Comparison of ENCODE assay signal across 15 mouse cellular contexts in genomic region chr5:91494456-91494855, GRCm38 (mm10). TPM values are rescaled to one million over a fixed set of nuclear protein-coding genes. Genes with fewer than 3 reads are reported as not detected.
"Had no signal": no experiment of that assay in that cellular context is flagged by ENCODE, and none has a peak within 500 bp of the region (broad histone marks: within the 10 kb centered on the region; RNA-seq: fewer than 3 reads in every experiment).

No protein-coding gene starts in this region.

- DNase-seq: kidney, adult 2 months; kidney, postnatal 10 days; kidney, postnatal 4 days; lung, adult 2 months; lung, postnatal 14 days; thymus, postnatal 4 days had no signal

- H3K4me1 ChIP-seq: limb, embryonic 13.5 days; liver, embryonic 15.5 days; midbrain, embryonic 15.5 days had no signal

- H3K27ac ChIP-seq: layer of hippocampus, adult 2 months; limb, embryonic 13.5 days; liver, embryonic 15.5 days; macrophage; midbrain, embryonic 15.5 days; stomach, postnatal 0 days had no signal

- H3K9me3 ChIP-seq: limb, embryonic 13.5 days; liver, embryonic 15.5 days; midbrain, embryonic 15.5 days had no signal

- H3K4me3 ChIP-seq: layer of hippocampus, adult 2 months; limb, embryonic 13.5 days; liver, embryonic 15.5 days; megakaryocyte, embryonic 14.5 days; midbrain, embryonic 15.5 days had no signal

- H3K4me2 ChIP-seq: limb, embryonic 13.5 days; liver, embryonic 11.5 days; liver, embryonic 15.5 days; midbrain, embryonic 15.5 days had no signal

- H3K9ac ChIP-seq: limb, embryonic 13.5 days; liver, embryonic 15.5 days; midbrain, embryonic 15.5 days had no signal

- H3K36me3 ChIP-seq: limb, embryonic 13.5 days; liver, embryonic 15.5 days; midbrain, embryonic 15.5 days had no signal

- H3K27me3 ChIP-seq: limb, embryonic 13.5 days; liver, embryonic 15.5 days; midbrain, embryonic 15.5 days had no signal

- ATAC-seq: midbrain, embryonic 15.5 days had no signal

RNA-seq across cellular contexts. Expression of gene Parm1, which starts 23.0 kb away (rescaled TPM):
- total RNA-seq: neutrophil, adult 5-6 weeks had no signal
- polyA plus RNA-seq: macrophage had no signal
